Mouse (Mus musculus) megakaryocyte, embryonic 14.5 days (primary cell): ENCODE measurements at regions not wholly inside any gene's neighbourhood (a gene's known extent, or its start where the extent isn't known, plus 50 kb on each side); places are given as distances from the start of the nearest gene placed in this dataset.

Experiments
- FLI1 ChIP-seq: IDR thresholded peaks from 2 replicates; pipeline ENCODE4 v1.6.1; 2012; ENCODE audit warnings: low read length, inconsistent platforms, mixed read lengths
- GATA1 ChIP-seq: IDR thresholded peaks from 3 replicates; pipeline ENCODE4 v1.6.1; 2012; ENCODE audit warnings: mixed read lengths, low read length, inconsistent platforms, borderline replicate concordance

- TF ChIP-seq FLI1 = no peak
- TF ChIP-seq GATA1 = no peak
These were observed 104.7 kb upstream of the Zfp703 start for GRCm38 (mm10) chr8:26872382-26872781.
